Mouse (Mus musculus) CH12F3 (cell line): ENCODE results near the gene Car15.

ENCODE experiments used
- in situ Hi-C: fragments of 300-500 bp; cut with MboI; formaldehyde crosslinking; loops from 2 replicates; pipeline ENCODE4 v1.14.3; 2020; ENCODE audit warnings: low sequenced_read_pairs

The Car15 gene

DNA sequence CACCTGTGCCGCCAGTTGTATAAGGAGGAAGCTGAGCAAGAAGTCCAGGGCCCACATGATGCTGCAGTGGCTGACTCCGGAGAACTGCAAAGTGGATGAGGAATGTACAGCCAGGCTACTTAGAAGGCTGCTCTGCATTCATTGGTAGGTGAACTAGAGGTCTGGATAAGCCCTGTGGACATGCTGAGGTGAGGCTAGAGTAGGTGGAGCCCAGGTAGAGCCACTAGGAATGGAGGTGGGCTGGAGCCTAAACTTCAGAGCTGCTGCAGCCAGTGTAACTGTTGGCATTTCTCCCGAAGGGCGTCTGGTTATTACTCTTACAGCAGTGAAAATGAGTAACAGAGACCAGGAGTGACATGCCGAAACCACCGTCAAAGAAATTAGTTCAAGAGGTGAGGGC, at the start of gene Car15:
Car15 (minus strand) TSS at position 314 of the 400 bp plus-strand sequence.
- in situ Hi-C loops: no loop called here

DNA sequence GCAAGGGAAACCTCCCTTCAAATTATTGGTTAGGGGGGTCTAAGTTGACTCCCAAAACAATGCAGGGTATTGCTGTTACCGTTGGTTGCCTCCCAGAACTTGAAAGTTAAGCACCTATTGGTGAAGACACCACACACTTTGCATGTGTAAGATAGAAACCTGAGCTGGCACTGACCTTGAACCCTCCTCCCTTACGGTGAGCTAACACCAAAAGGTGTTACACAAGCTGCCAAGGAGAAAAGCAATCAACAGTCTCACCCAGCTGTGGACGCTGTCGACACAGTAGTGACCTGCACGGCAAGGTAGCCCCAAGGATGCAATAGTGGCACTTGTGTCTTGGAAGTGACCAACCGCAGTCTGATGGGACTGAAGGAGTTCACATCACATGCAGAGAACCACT, 46.0 kb upstream of the Car15 start:
- in situ Hi-C loops: no loop called here

DNA sequence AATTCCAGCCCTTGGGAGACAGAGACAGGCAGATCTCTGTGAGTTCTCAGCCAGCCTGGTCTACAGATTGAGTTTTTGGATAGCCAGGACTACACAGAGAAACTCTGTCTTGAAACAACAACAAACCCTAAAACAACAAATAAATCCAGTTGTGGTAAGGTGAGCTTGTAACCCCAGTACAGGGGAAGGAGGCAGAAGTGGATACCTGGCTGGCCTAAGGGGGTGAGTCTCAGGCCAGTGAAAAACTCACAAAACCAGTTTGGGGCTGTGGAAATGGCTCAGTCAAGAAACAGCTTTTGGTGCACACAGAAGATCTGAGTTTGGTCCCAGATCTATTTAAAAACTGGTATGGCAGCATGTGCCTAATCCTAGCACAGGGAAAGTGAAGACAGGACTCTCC, 44.0 kb upstream of the Car15 start:
- in situ Hi-C loops: no loop called here

DNA sequence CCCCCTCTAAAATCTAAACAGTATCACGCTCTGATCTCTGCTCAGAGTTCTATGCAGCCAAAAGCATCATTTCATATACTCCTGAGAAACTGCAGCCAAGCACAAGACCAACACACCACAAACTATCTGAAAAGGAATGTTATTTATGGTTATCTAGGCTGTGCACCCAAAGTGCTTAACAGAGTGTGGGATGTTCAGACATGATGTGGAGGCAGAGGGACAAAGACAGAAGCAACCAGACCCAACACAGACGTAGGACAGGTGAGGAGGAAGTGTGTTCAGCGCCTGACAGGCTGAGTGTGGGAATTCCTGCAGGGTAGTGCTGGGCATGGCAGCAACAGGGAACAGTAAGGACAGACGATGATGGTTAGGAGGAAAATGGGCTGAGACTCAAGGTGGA, 41.4 kb upstream of the Car15 start:
- in situ Hi-C loops: no loop called here

DNA sequence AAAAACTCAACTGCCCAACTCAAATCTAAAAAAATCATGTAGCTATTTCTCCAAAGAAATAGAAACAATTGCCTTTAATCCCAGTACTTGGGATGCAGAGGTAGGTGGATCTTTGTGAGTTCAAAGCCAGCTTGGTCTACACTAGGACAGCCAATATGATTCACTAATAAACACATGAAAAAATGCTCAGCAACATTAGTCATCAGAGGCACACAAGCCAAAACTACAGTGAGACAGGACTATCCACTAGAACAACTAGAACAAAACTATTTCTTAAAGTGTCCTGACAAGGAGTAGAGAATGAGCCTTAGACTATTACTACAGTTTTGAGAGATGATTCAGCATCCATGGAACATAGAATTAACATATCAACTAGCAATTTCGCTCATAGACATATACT, 37.9 kb upstream of the Car15 start:
- in situ Hi-C loops: no loop called here

DNA sequence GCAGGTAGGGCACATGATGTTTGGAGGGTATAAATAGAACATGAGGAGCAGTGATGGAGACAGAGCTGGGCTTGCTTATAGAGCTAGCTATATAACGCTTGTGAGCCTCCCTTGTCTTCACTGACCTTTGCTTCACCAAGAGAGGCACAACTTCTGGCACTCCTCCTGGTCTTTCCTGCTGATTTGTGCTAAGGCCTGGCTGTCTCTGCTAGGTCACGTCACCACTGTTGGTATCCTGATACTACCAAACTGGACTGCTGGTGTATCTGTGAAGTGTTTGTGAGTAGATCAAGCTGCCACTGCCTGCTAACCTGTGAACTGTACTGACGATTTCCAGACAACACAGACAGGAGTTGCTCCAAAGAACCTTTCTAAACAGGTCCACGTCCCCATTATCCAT, 37.0 kb upstream of the Car15 start:
- in situ Hi-C loops: no loop called here

DNA sequence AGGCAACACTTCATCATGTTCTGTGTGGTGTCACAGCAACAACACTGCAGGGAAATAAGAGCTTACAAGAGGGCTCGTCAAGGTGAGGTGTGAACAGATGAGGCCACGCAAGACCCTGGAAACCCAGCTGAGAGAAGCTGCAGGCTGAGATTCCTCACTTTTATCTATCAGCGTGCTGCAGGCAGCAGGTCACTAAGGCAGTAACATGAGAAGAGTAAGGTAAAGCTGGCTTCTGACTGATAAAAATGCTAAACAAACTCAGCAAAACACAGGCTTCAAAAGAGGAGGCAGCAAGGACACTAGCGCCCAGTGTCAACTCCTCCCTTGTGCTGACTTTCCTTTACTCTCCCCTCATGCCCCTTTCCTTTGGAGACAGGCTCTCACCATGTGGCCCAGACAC, 34.8 kb upstream of the Car15 start:
- in situ Hi-C loops: no loop called here

DNA sequence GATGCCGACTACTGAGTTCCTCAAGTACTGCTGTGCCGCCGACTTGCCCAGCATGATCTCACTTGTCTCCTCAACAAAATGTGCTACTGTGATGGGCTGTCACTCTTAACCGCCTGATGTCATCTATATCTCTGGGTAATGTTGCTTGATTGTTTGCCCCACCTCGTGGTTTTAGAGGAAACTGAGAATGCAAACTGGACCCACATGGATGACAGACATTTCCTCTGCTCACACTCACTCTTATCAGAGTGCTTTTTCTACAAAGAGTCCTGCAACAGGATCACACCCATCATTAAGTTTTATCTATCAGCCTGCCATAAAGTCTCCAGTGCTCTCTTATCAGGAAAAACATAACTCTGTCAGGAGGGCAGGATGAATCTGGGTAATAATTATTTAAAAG, 33.1 kb upstream of the Car15 start:
- in situ Hi-C loops: no loop called here

DNA sequence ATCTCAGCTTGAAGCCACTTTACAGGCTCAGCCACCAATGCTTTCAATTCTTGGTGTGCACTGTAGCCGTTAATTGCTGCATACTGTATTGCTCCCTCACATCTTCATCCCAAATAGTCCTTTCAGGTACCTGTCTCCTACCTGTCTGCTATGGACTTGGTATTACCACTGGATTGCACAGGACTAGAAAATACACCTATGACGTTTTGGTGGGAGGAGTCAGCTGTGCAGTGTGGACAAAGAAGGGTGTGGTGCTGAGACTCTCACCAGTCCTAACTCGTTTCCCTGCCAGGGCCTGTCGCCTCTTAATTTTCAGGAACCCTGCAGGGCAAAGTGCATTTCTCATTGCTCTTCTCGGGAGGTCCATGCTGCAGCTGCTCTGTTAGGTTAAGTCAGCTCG, 27.6 kb upstream of the Car15 start:
- in situ Hi-C loops: no loop called here

DNA sequence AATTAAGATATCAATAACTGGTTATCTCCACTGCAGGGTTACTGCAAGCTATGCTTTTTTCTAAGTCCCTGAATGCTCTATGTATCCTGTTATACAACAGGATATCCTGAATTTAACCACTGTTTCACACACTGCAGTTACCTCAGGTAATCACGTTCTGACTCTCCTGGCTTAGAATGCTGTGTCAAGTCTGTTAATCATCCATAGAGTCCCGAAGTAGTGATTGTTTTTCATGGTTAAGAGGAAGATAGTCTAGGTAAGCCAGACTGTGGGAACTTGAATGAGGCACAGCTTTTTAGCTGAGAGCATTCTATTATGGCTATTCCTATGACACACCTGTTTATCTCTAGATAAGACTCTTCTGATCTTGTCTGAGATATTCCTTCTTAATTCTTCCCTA, 27.1 kb upstream of the Car15 start:
- in situ Hi-C loops: no loop called here

DNA sequence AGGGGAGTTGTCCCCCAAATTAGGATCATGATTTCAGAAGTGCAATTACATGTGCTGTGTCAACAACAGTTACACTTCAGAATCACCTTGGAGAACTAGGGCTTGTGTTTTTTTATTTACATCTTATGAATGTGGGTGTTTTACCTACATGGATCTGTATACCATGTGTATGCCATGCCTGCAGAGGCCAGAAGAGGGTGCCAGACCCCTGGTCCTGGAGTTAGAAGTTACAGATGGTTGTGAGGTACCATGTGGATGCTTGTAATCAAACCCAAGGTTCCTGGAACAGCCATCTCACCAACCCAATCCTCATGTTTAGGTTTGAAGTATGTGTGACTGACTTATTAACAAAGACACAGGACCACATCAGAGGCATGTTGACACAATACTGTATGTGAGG, 20.4 kb upstream of the Car15 start:
- in situ Hi-C loops: no loop called here

DNA sequence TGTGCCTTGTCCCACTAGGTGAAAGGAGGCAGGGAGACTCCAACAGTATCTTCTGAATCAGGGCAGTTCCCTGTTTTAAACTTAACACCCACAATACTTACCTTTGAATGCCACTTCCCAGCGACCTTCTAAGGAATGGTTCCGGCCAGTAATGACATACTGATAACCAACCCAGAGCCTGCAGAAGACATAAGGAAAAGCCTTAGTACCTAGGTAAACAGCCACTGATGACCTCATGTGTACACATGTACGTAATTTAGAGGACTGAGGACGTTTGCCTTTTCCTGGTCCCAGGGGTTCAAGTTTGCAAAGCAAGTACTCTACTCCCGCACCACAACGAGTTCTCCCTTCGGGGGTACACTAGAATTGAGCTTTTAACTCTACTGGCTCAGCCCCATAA, 19.0 kb upstream of the Car15 start:
- in situ Hi-C loops: no loop called here

DNA sequence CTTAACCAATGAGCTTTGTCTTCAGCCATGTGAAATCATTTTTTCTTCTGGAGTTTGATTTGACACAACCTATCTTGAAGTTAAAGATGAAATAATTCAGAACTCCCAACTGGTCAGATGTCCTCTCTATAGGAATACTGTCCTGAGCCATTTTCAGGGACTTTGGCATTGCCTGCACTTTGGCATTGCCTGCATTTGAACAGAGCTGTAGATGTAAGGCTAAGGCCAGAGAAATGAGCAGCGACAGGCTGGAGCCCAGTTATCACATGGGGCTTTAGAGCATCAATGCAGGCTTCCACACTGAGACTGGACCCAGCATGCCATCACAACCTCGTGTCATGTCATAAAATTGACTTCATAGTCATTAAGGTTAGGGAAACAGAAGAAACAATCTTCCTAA, 15.1 kb upstream of the Car15 start:
- in situ Hi-C loops: no loop called here

DNA sequence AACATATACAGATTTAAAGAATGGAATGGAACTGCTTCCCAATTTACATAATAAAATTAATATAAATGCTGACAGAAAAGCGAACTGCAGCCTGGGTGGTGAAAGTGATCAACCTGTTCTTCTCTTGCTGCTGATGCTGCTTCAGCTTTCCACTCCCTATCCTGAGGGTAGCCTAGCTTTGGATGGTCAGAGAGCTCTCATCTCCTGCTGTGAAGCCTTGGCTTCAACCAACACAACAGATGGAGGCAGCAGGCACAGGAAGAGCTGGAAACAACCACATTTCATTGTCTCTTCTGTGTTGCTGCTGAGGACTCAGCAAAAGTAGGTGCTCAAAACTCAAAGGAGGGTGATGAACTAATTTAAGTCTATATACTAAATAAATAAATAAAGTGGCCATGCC, 13.7 kb upstream of the Car15 start:
- in situ Hi-C loops: no loop called here

DNA sequence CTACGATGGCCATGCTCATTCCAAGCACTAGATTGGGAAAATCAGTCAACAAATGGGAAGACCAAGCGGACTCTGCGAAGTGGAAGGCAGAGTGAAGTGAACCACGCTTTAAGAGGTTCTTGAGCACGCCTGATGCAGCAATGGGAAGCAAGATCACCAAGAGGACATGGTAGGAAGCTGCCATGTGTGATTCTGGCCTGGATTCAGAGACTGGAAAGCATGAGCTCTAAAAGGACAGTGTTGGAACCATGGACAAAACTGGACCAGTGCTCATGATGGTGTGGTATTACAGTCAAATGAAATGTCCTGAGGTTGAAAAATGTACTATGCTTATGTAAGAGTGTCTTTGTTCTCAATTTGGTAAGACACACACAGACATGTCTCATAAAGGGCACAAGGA, 13.2 kb upstream of the Car15 start:
- in situ Hi-C loops: no loop called here

DNA sequence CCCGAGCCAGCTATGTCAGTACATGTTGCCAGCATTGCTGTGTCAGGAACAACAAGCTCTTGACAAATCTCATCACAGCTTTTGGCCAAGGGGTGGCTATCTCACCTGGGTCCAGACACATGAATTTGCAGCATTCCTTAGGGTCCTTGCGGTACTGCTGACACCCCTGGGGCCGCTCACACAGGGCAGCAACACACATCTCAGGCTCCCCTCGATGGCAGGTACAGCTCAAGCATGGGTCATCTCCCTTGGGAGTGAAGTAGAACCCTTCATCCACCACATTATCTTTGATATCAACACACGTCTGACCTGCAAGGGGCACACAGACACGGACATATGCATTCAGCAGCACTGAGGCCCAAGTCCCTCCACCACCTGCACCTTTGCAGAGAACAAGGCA, 11.3 kb upstream of the Car15 start:
- in situ Hi-C loops: no loop called here

DNA sequence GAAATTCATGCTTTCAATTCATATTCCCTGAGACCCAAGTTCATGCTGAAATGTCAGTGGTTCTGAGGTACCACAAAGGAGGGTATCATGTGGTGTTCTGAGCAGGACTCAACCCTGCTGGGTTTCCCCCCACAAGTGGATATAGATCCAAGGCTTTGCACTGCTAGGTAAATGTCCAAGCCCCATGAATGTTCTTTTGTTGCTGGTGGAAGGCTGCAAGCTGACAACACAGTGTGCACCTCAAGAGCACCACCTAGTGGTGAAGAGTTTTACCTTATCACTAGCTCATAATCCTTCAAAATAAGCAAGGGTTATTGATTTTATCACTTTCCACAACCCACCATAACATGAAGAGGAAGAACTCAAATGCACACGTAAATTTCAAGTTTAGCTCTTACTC, 10.8 kb upstream of the Car15 start:
- in situ Hi-C loops: no loop called here

DNA sequence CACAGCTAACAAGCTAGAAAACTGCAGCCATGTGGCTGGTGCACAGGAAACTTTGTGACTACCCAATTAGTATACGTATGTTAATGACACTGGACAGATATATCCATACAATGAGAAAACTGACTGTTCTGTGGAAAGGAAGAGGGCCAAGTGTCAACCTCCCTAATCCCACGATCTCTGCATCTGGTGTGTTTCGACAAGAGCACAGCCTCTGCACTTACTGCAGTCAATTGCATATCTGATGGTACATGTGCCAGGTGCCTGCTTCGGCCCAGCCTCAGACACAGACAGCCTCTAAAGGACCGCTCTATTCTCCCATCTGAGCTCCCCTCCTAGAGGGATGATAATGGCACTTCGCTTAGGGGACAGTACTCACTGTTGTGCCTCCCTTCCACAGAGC, 10.3 kb upstream of the Car15 start:
- in situ Hi-C loops: no loop called here

DNA sequence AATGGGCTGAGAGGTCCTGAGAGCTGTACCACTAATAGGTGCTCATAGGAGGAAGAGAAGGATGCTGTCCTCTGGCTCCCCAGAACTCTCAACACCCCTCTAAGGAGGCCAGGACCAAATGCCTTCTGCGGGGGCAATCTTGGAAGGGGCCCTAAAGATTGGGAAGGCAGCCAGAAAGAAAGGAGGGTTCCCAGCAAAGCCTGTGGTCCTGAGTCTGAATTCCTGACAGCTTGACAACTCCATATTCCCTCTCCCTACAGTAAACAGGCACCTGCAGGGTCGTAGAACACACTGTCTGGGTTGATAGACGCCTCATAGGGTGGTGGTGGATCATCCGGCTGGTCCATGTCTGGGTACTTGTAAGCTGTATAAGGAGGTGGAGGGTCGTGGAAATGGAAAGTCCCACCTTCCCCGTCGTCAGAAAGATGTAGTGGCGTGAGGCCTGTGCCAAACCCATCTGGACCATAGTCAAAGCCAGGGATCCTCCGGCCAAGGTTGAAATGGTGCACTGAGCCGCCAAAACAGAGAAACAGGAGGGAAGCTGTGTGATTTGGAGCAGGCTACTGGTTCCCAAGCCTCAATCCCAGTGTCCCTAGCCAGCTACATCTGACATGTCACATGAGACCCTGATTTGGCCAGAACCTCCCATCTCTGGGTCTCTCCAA, 5.7 kb upstream of the Car15 start:
- in situ Hi-C loops: no loop called here

DNA sequence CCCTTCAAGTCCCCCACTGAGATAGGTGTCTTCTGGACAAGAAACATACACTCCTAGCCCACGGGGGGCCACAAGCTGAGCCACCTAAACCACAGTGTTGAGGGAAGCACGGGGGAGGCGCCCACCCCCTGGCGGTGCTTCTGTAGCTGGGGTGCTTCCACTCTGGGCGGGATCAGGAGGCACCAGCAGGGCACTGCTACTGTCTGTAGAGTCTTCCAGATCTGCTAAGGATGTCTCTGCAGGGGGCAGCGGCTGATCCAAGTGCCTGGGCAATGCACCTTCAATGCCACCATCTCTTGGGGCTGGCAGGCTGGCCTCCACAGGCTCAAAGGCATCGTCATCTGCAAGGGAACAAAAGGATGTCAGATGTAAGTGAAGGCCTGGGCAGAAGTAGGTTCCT, 4.3 kb upstream of the Car15 start:
- in situ Hi-C loops: no loop called here

DNA sequence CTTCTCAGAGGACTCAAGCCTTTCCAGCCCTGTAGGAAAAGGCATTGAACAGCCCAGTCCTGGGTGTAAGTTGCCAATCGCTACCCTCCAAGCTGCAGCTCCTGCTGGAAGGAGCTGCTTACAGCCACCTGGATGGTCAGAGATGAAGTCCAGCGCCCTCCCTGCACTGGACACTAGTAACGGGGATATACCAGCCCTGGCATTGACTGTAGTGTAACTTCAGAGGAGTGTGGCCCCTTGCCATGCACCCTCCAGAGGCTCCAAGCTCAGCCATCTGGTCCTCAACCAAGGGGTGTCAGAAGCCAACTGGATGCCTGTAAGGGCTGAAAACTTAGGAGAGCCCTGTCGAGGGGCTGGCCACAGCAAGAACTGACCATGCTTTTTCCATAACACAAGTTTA, 1.8 kb upstream of the Car15 start:
- in situ Hi-C loops: no loop called here

DNA sequence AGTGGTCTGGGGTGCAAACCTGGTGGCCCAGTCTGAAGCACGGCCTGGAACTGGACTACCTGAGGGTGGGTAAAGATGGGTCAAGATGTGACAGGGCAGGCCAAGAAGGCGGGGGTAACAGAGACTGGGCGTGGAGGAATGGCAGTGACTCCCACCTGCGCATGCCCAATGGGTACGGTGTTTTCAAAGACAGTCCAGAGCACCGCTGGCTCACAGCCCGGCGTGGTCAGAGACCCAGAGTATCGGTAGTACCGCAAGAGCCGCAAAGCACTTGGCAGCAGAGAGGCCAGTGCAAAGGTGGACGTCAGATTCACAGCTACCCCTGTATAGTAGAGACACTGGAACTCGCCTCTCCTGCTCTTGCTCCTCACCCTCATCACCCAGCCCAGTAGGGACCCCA, 2.7 kb downstream of the Car15 start:
- in situ Hi-C loops: no loop called here

DNA sequence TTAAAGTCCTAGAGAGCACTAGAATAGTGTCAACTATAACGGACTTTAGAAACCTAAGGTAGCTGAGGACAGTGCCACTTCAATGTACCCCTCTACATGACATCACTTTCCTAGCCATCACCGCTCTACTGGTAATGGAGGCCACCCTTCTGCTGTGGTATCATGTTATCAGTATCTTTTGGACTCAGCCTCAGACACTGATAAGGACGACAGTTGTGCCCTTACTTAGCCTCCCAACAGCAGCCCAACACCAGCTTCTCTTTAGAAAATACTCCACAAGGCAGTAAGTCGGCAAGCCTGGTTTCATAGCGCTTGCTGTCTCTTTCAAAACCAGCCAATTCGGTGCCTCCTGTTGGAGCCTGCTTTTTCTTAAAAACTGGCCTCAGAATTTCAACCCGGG, 3.6 kb downstream of the Car15 start:
- in situ Hi-C loops: no loop called here
